Mouse (Mus musculus) frontal cortex, adult (tissue): ENCODE measurements around the gene Tmem184a.
A peak's percentile ranks its signal among the peaks of the same experiment; 100 is the strongest.

Experiments
- ATAC-seq: cut with Nextera tagmentation; 2 replicates; pipeline ENCODE4 v1.9.2; 2017; ENCODE audit warnings: mild to moderate bottlenecking, moderate library complexity, mixed read lengths; ENCODE audit not compliant: low TSS enrichment

The Tmem184a gene

GRCm38 (mm10) chr5:139819538-139820181 lies at the start of gene Tmem184a:
Gene Tmem184a, minus strand, starts transcription at chr5:139819917.
- no peak for ATAC-seq

- no peak for ATAC-seq
These were observed 43.0 kb upstream of the Tmem184a start for GRCm38 (mm10) chr5:139862759-139863158.

GRCm38 (mm10) chr5:139860328-139861104 lies 40.8 kb upstream of the Tmem184a start:
- no peak for ATAC-seq

DNA sequence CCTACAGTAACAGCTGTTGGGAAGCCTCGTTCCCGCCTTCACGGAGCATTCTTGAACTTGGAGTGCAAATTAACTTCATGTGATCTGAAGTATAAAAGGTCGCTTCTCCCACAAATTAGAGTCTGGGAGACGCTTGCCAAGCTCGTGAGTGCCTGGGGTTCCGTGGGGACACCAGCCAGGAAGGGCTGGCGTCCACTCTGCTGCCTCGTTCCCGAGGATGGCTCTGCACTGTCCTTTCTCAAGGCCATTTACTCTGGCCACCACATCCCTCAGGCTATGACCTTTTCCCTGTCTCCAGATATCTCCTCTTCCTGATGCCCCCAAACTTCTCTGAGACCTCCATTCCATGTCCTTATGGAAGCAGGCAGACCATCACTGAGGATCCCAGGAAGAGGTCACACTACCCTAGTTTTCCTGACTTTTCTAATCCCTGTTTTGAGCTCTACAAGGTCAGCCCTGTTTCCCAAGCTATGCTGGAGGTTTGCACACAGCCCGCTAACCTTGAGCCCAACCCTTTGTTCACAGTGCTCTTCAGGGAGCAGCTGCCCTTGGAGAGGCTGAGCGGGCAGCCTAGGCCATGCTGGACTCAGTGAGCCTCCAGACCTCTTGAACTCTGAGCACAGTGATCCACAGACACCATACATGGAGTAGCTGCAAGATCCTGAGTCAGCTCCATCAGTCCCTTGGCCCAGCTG lies 30.1 kb upstream of the Tmem184a start:
- no peak for ATAC-seq

DNA sequence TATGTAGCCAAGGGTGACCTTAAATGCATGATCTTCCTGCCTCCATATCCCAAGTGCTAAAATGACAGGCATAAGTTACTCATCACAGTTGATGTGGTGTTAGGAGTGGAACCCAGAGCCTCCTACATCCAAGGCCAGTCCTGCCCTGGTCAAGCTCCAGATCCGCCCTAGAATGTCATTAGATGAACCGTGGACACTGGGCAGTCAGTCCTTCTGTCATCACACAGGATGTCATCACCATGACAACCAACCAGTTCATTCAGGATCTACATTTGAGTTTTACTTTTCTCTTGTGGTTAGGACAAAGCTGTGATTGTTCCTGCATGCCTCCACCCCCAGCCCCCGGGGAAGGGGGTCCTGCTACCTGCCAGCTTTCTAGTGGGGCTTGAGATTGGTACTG lies 19.4 kb upstream of the Tmem184a start:
- no peak for ATAC-seq

- no peak for ATAC-seq
These were observed 18.8 kb upstream of the Tmem184a start for GRCm38 (mm10) chr5:139838476-139838892.

GRCm38 (mm10) chr5:139835706-139836105 lies 16.0 kb upstream of the Tmem184a start:
- ATAC-seq = no peak

- no peak for ATAC-seq
These were observed 12.4 kb upstream of the Tmem184a start for GRCm38 (mm10) chr5:139832125-139832524.

DNA sequence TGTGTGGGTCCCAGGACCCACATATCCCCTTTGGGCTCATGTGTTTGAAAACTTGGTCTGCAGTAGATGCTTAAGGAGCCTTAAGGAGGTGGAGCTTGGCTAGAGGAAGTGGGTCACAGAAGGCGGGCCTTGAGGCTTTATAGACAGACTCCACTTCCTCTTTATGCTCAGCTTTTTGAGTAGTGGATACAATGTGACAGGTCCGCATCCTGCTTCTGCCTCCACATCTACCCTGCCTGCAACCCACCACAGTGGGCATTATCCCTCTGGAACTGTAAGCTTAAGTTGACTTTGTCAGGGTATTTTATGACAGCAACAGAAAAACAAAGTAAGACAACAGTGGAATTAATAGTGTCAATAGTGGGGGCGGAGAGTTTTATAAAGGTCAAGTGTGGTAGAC lies 11.0 kb upstream of the Tmem184a start:
- no peak for ATAC-seq

DNA sequence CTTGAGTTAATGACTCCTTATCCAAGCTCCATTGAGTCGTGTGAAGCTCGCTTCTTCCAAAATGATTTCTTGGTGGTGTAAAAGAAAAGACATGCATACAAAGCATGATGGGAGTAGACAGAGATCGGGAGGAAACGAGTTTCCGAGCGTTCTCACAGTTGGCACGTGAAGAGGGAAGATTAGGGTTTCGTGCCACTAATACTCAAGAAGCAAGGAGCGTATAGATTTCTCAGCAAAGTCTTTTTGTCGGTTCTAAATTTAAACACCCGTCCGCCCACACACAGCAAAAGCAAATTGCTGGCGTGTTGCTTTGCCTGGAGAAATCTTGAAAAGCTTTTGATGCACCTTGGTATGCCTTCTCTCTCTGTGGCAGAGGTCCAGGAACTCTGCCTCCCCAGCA lies 9.7 kb upstream of the Tmem184a start:
- ATAC-seq = peak; percentile 41; the same call in 1 of the 2 replicates

- no peak for ATAC-seq
These were observed 7.9 kb upstream of the Tmem184a start for GRCm38 (mm10) chr5:139827593-139827992.

DNA sequence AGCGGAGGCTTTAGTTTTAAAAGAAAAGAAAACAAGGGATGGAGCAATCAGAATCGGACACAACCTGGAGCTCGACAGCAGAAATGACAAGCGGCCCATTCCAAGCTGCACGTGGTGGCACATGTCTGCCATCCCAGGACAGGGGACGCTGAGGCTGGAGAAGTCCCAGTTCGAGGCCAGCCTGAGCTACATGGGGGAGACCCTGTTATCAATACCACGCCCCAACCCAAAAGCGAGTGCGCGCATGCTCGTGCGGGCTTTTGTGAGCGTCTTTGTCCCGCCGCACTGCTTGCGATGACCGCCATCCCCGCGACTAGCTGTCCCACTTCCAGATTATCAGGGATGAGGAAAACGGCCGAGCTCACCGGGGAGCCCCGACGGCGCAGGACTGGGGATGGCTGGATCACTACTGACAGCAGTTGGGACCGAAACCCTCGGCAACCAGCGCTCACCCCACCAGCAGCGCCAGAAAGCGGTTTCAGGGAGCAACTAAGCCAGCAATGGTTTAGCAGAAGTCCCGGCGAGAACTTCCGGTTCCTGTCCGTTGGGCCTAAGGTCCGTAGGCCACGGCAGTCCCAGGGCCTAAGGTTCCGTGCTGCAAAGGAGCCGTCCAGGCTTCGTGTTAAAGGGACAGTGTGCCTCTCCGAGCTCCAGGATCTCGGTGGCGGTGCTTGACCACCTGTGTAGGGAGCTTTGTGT lies 6.8 kb upstream of the Tmem184a start, which contains the start of the genes Gm26938 and Psmg3:
Gene Gm26938 (minus strand): TSS at position 51 of the 699 bp plus-strand sequence.
Gene Psmg3 (minus strand): TSS at position 529 of the 699 bp plus-strand sequence.
- peak; percentile 82 for ATAC-seq

- ATAC-seq = no peak
These were observed 6.2 kb upstream of the Tmem184a start for GRCm38 (mm10) chr5:139825947-139826346.

GRCm38 (mm10) chr5:139824531-139824930 lies 4.8 kb upstream of the Tmem184a start:
- ATAC-seq = no peak

DNA sequence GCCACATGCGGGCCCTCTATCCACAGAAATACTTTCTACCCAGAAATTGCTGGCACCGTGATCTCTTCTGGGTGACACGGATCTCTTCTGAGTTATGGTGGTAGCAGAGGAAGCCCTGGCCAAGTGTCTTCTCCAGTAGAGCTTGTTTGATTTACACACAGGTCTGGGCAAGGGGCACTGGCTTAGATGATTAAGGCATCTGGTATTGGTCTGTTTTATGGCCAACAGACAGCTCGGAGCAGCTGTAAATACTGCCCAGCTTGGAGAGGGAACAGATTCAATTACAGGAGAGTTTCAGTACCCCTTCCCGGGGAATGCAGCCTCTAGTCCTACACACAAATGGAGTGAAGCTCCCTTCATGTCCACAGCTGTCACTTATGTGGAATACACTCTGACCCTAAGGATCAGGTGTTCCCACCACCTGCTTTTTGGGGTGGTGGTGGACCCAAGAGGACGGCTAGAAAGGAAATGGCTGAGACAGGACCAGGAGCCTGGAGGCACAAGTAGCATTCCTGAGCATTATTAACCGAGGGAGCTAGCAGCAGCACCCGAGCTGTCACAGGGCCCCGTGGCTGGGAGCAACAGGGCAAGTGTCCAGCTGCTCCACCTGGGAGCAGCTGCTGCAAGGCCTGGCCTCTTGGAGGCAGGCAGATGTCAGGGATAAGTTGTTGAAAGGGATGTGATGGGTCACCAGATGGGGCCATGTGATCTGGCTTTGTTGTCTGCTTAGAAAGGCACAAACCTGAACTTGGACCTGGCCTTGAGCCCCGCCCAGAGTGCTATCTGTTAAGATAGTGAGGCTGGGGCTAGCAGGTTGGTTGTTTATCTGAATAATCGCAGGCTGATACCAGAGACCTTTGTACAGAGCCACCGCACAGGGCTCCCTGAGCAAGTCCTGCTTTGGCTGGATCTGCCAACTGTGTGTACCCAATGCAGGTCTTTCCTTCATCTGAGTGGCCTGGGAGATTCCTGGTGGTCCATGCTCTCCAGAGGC lies 2.0 kb upstream of the Tmem184a start:
- no peak for ATAC-seq

- ATAC-seq = peak; percentile 77
These were observed 916 bp downstream of the Tmem184a start for GRCm38 (mm10) chr5:139818801-139819200.

GRCm38 (mm10) chr5:139818056-139818455 lies 1.7 kb downstream of the Tmem184a start:
- ATAC-seq = no peak

DNA sequence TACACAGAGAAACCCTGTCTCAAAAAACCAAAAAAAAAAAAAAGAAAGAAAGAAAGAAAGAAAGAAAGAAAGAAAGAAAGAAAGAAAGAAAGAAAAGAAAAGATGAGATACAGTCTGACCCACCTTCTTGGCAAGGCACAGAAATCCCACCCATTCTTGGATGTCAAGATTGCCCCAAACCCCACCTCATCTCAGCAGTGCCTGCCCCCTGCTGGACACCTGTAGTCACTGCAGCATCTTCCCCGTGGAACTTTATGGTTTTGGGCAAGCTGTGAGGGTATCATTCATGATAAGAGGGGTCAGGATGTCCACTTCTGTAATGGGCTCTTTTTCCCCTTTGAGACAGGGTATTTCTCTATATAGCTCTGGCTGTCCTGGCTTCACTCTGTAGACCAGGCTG lies 2.4 kb downstream of the Tmem184a start:
- ATAC-seq = no peak

GRCm38 (mm10) chr5:139816445-139816844 lies 3.3 kb downstream of the Tmem184a start:
- no peak for ATAC-seq

- no peak for ATAC-seq
These were observed 3.8 kb downstream of the Tmem184a start for GRCm38 (mm10) chr5:139815964-139816363.

- no peak for ATAC-seq
These were observed 5.7 kb downstream of the Tmem184a start for GRCm38 (mm10) chr5:139813963-139814381.
